In genomic region chr2:25095109-25095850, GRCm38 (mm10) we compare ENCODE assay signal across 9 mouse cellular contexts. TPM values are rescaled to one million over a fixed set of nuclear protein-coding genes. Genes with fewer than 3 reads are reported as not detected.
A peak's percentile ranks its signal among the peaks of the same experiment; 100 is the strongest.
DNase-seq lines count a peak whose midpoint lies in the region; ATAC-seq and TF ChIP-seq lines count a peak whose summit lies in the region.
"Had no signal": no experiment of that assay in that cellular context is flagged by ENCODE, and none has a peak within 500 bp of the region (broad histone marks: within the 10 kb centered on the region; RNA-seq: fewer than 3 reads in every experiment).

Gene Noxa1 (minus strand): TSS chr2:25095149.

- no peaks in the 10 kb centered on the region for H3K36me3 ChIP-seq in heart, embryonic 12.5 days
- no peaks in the 10 kb centered on the region for H3K36me3 ChIP-seq in ES-Bruce4 (ENCODE audit: control insufficient read depth, insufficient read depth, low read length, poor library complexity, severe bottlenecking)
- no peaks in the 10 kb centered on the region for H3K36me3 ChIP-seq in hindbrain, embryonic 13.5 days
- no peaks in the 10 kb centered on the region for H3K36me3 ChIP-seq in forebrain, embryonic 15.5 days

- no peak for TF ChIP-seq EP300 in ES-Bruce4 (IDR thresholded peaks at IDR 0.05; ENCODE audit: insufficient read depth, low read depth, low read length)

- no peak for DNase-seq in heart, adult 9 months (ENCODE audit: low spot score in 2 of 2)
- peak; percentile 32 to 36 for DNase-seq in lung, postnatal 4 days
- DNase-seq in layer of hippocampus, adult 9-10 months (ENCODE audit: low spot score), result no peak
- no peak for DNase-seq in gastrocnemius, postnatal 14 days
- DNase-seq: kidney, adult 11 months had no signal

- H3K4me1 ChIP-seq in heart, embryonic 12.5 days (replicated peaks), result 0 out of 2 replicates have a peak, but pooled peaks cover 3% of the 10 kb centered on the region
- no peaks in the 10 kb centered on the region for H3K4me1 ChIP-seq in ES-Bruce4 (ENCODE audit: control insufficient read depth, insufficient read depth, low read length)
- peaks cover 19% of the 10 kb centered on the region for H3K4me1 ChIP-seq in hindbrain, embryonic 13.5 days (replicated peaks)
- peaks cover 9% of the 10 kb centered on the region for H3K4me1 ChIP-seq in forebrain, embryonic 15.5 days

- no peak within 1 kb of the TSS for H3K4me3 ChIP-seq in heart, embryonic 12.5 days
- no peak within 1 kb of the TSS for H3K4me3 ChIP-seq in ES-Bruce4 (ENCODE audit: low read depth, low read length)
- no peak within 1 kb of the TSS for H3K4me3 ChIP-seq in hindbrain, embryonic 13.5 days
- H3K4me3 ChIP-seq in forebrain, embryonic 15.5 days, result no peak within 1 kb of the TSS

- no peak within 1 kb of the TSS for H3K27ac ChIP-seq in heart, embryonic 12.5 days (ENCODE audit: poor library complexity, severe bottlenecking)
- no peak within 1 kb of the TSS for H3K27ac ChIP-seq in ES-Bruce4 (ENCODE audit: insufficient read depth, low read length)
- no peak within 1 kb of the TSS for H3K27ac ChIP-seq in hindbrain, embryonic 13.5 days
- no peak within 1 kb of the TSS for H3K27ac ChIP-seq in forebrain, embryonic 15.5 days (replicated peaks)

- no peaks in the 10 kb centered on the region for H3K9me3 ChIP-seq in heart, embryonic 12.5 days (replicated peaks)
- no peaks in the 10 kb centered on the region for H3K9me3 ChIP-seq in ES-Bruce4 (replicated peaks; ENCODE audit: control insufficient read depth, insufficient read depth, low read length, poor library complexity, severe bottlenecking)
- H3K9me3 ChIP-seq in hindbrain, embryonic 13.5 days, result no peaks in the 10 kb centered on the region
- no peaks in the 10 kb centered on the region for H3K9me3 ChIP-seq in forebrain, embryonic 15.5 days

- intact Hi-C loops in gastrocnemius, postnatal 14 days (cut with DNase I; ENCODE audit: low total_unique reads), result no loop called here

- TF ChIP-seq CTCF in ES-Bruce4 (IDR thresholded peaks at IDR 0.05; ENCODE audit: low read depth, low read length), result peak; percentile 43

- H3K9ac ChIP-seq in heart, embryonic 12.5 days, result no peak within 1 kb of the TSS
- H3K9ac ChIP-seq in ES-Bruce4 (ENCODE audit: low read depth, poor library complexity, severe bottlenecking), result no peak within 1 kb of the TSS
- no peak within 1 kb of the TSS for H3K9ac ChIP-seq in hindbrain, embryonic 13.5 days
- no peak within 1 kb of the TSS for H3K9ac ChIP-seq in forebrain, embryonic 15.5 days (replicated peaks)

- ATAC-seq in heart, embryonic 12.5 days (ENCODE audit: insufficient number of reproducible peaks, low FRiP score), result peak; percentile 34; the same call in 1 of the 2 replicates
- no peak for ATAC-seq in hindbrain, embryonic 13.5 days (ENCODE audit: low FRiP score)
- ATAC-seq in forebrain, embryonic 15.5 days (replicated peaks), result no peak

- WGBS in heart, embryonic 12.5 days, result 42% methylated on average over 28 of the region's 28 CpGs
- WGBS in hindbrain, embryonic 13.5 days, result 54% methylated on average over 28 of the region's 28 CpGs
- 49% methylated on average over 28 of the region's 28 CpGs for WGBS in forebrain, embryonic 15.5 days

- TF ChIP-seq POLR2A in ES-Bruce4 (IDR thresholded peaks at IDR 0.05; ENCODE audit: insufficient read depth, low read length), result no peak

- peaks cover 44% of the 10 kb centered on the region for H3K27me3 ChIP-seq in heart, embryonic 12.5 days (replicated peaks)
- no peaks in the 10 kb centered on the region for H3K27me3 ChIP-seq in ES-Bruce4 (ENCODE audit: control insufficient read depth, insufficient read depth, low read length, poor library complexity, severe bottlenecking)
- peaks cover 10% of the 10 kb centered on the region for H3K27me3 ChIP-seq in hindbrain, embryonic 13.5 days
- H3K27me3 ChIP-seq in forebrain, embryonic 15.5 days, result no peaks in the 10 kb centered on the region

- peak within 1 kb of the TSS; percentile 48 for H3K4me2 ChIP-seq in heart, embryonic 12.5 days
- 0 out of 2 replicates have a peak within 1 kb of the TSS, but pooled peaks have one; percentile 3 for H3K4me2 ChIP-seq in hindbrain, embryonic 13.5 days
- H3K4me2 ChIP-seq in forebrain, embryonic 15.5 days (replicated peaks), result no peak within 1 kb of the TSS

RNA-seq across cellular contexts. Expression of gene Noxa1, which starts in this region (rescaled TPM):
- polyA plus RNA-seq in heart, embryonic 12.5 days (2016; fragmentation: Nextera tagmentation; extraction: Ambion mirVana), result 0.10 TPM in 1 of 2 replicates, not detected in the other
- polyA plus RNA-seq in ES-Bruce4 (2011; ENCODE audit: insufficient read depth, insufficient read length, low read depth, missing spikeins), result not detected in 2 replicates
- polyA plus RNA-seq in hindbrain, embryonic 13.5 days (2015; fragmentation: Nextera tagmentation; extraction: Ambion mirVana), result not detected in 2 replicates
- total RNA-seq in gastrocnemius, postnatal 14 days (2021), result not detected
- not detected in 2 replicates for polyA plus RNA-seq in forebrain, embryonic 15.5 days (2015; fragmentation: Nextera tagmentation; extraction: Ambion mirVana)

Comparison
In these comparisons a context has a peak if more than half of its experiments do, and no peak if none do; other contexts are left out.
1. Peak in ATAC-seq and H3K4me2 ChIP-seq in heart, embryonic 12.5 days; RNA of the gene not detected or under 1 TPM.
2. DNase-seq: peak in lung, postnatal 4 days (2 of 2); none in heart, adult 9 months (0 of 2), layer of hippocampus, adult 9-10 months (single experiment) and gastrocnemius, postnatal 14 days (single experiment).